Mouse (Mus musculus) heart, embryonic 12.5 days (tissue): ENCODE data around the gene Olfr1535. TPM values are rescaled to one million over a fixed set of nuclear protein-coding genes. Genes with fewer than 3 reads are reported as not detected.

Experiments used
- ATAC-seq: fragments of 200-750 bp; cut with Nextera tagmentation; 2 replicates; pipeline ENCODE4 v1.8.0; 2017; ENCODE audit warnings: moderate TSS enrichment, moderate library complexity; ENCODE audit not compliant: insufficient number of reproducible peaks, low FRiP score
- H3K27ac ChIP-seq: fragments of 300-500 bp; sonication (generic); 2 replicates; pipeline ENCODE4 v1.5.1; 2016; ENCODE audit warnings: mild to moderate bottlenecking, moderate library complexity; ENCODE audit not compliant: poor library complexity, severe bottlenecking
- H3K27me3 ChIP-seq: fragments of 300-500 bp; sonication (generic); replicated peaks from 2 replicates; pipeline ENCODE4 v1.6.1; 2016; ENCODE audit warnings: mild to moderate bottlenecking, moderate library complexity
- H3K36me3 ChIP-seq: fragments of 300-500 bp; sonication (generic); 2 replicates; pipeline ENCODE4 v1.6.1; 2016; ENCODE audit warnings: mild to moderate bottlenecking, moderate library complexity
- H3K4me1 ChIP-seq: fragments of 300-500 bp; sonication (generic); replicated peaks from 2 replicates; pipeline ENCODE4 v1.6.1; 2016; ENCODE audit warnings: mild to moderate bottlenecking
- H3K4me2 ChIP-seq: fragments of 300-500 bp; sonication (generic); 2 replicates; pipeline ENCODE4 v1.6.1; 2016; ENCODE audit warnings: mild to moderate bottlenecking, moderate library complexity
- H3K4me3 ChIP-seq: fragments of 300-500 bp; sonication (generic); 2 replicates; pipeline ENCODE4 v1.5.1; 2016; ENCODE audit warnings: mild to moderate bottlenecking
- H3K9ac ChIP-seq: fragments of 300-500 bp; sonication (generic); 2 replicates; pipeline ENCODE4 v1.6.1; 2016; ENCODE audit warnings: mild to moderate bottlenecking, moderate library complexity
- H3K9me3 ChIP-seq: fragments of 300-500 bp; sonication (generic); replicated peaks from 2 replicates; pipeline ENCODE4 v1.6.1; 2016; ENCODE audit warnings: mild to moderate bottlenecking, moderate library complexity
- WGBS: fragments of 180-500 bp; shearing (Covaris S2); methylation state at CpG from one replicate; pipeline ENCODE4 v1.1.7; 2016; 5-methylcytosine and 5-hydroxymethylcytosine counted together
- polyA plus RNA-seq: library from polyadenylated mRNA; unstranded; fragments of >200 nt; fragmentation: Nextera tagmentation; extraction: Ambion mirVana; gene quantifications from 2 replicates; pipeline ENCODE4 v1.2.1, GENCODE M21; 2016

The Olfr1535 gene
- polyA plus RNA-seq, result 0.04 and 0.05 TPM in 2 replicates

GRCm38 (mm10) chr13:21559793-21560192 is at the start of gene Olfr1535:
Olfr1535 (minus strand) TSS chr13:21559893.
- no peaks in the 10 kb centered on the region for H3K4me1 ChIP-seq
- WGBS, result 43% methylated on average over 1 of the region's 1 CpGs

GRCm38 (mm10) chr13:21591618-21592017 is 31.9 kb upstream of the Olfr1535 start:
- no peak overlapping the region for H3K4me3 ChIP-seq
- H3K4me1 ChIP-seq, result no peaks in the 10 kb centered on the region
- no peaks in the 10 kb centered on the region for H3K9me3 ChIP-seq
- 49% methylated on average over 2 of the region's 2 CpGs for WGBS
- H3K9ac ChIP-seq, result no peak overlapping the region
- H3K27ac ChIP-seq, result no peak overlapping the region
- H3K36me3 ChIP-seq, result no peaks in the 10 kb centered on the region
- H3K4me2 ChIP-seq, result no peak overlapping the region
- H3K27me3 ChIP-seq, result no peaks in the 10 kb centered on the region
- 0 out of 2 replicates have a peak, but pooled peaks have one; percentile 9 for ATAC-seq

More at GRCm38 (mm10) chr13:21559793-21560192, at the start of gene Olfr1535:
- H3K4me2 ChIP-seq, result no peak within 1 kb of the TSS
- no peaks in the 10 kb centered on the region for H3K27me3 ChIP-seq
- no peak within 1 kb of the TSS for H3K4me3 ChIP-seq
- H3K9ac ChIP-seq, result no peak within 1 kb of the TSS
- H3K9me3 ChIP-seq, result no peaks in the 10 kb centered on the region
- ATAC-seq, result no peak
- no peaks in the 10 kb centered on the region for H3K36me3 ChIP-seq
- no peak within 1 kb of the TSS for H3K27ac ChIP-seq

GRCm38 (mm10) chr13:21581659-21582058 is 22.0 kb upstream of the Olfr1535 start, which contains the start of gene Olfr1364:
Olfr1364 (minus strand) TSS chr13:21581759.
- Histone ChIP-seq H3K9me3 (no peaks in the 10 kb centered on the region), H3K36me3 (no peaks in the 10 kb centered on the region), H3K4me1 (no peaks in the 10 kb centered on the region), H3K27ac (no peak within 1 kb of the TSS), H3K4me3 (no peak within 1 kb of the TSS), H3K4me2 (no peak within 1 kb of the TSS), H3K27me3 (no peaks in the 10 kb centered on the region), H3K9ac (no peak within 1 kb of the TSS)
- 79% methylated on average over 2 of the region's 2 CpGs for WGBS
- ATAC-seq, result no peak

GRCm38 (mm10) chr13:21550416-21551110 is 9.1 kb downstream of the Olfr1535 start:
- Histone ChIP-seq H3K27ac (no peak overlapping the region), H3K4me1 (no peaks in the 10 kb centered on the region), H3K27me3 (no peaks in the 10 kb centered on the region), H3K9me3 (no peaks in the 10 kb centered on the region), H3K4me2 (no peak overlapping the region), H3K36me3 (no peaks in the 10 kb centered on the region), H3K9ac (no peak overlapping the region), H3K4me3 (no peak overlapping the region)
- no peak for ATAC-seq
- WGBS, result 49% methylated on average over 3 of the region's 3 CpGs

- Histone ChIP-seq H3K4me1 (no peaks in the 10 kb centered on the region), H3K4me3 (no peak overlapping the region), H3K4me2 (no peak overlapping the region), H3K36me3 (no peaks in the 10 kb centered on the region), H3K9ac (no peak overlapping the region), H3K9me3 (no peaks in the 10 kb centered on the region), H3K27me3 (no peaks in the 10 kb centered on the region), H3K27ac (no peak overlapping the region)
- ATAC-seq, result no peak
- 78% methylated on average over 3 of the region's 3 CpGs for WGBS
Observed at GRCm38 (mm10) chr13:21549487-21549886, 10.2 kb downstream of the Olfr1535 start.

GRCm38 (mm10) chr13:21542708-21543107 is 17.0 kb downstream of the Olfr1535 start, which contains the start of gene Olfr1366:
Olfr1366 (minus strand) TSS chr13:21542808.
- H3K4me1 ChIP-seq, result no peaks in the 10 kb centered on the region
- no peak within 1 kb of the TSS for H3K4me3 ChIP-seq
- 0 out of 2 replicates have a peak, but pooled peaks cover 4% of the 10 kb centered on the region for H3K27me3 ChIP-seq
- WGBS, result 55% methylated on average over 1 of the region's 1 CpGs
- H3K36me3 ChIP-seq, result no peaks in the 10 kb centered on the region
- ATAC-seq, result no peak
- H3K9ac ChIP-seq, result no peak within 1 kb of the TSS
- no peak within 1 kb of the TSS for H3K27ac ChIP-seq
- H3K9me3 ChIP-seq, result no peaks in the 10 kb centered on the region
- H3K4me2 ChIP-seq, result no peak within 1 kb of the TSS

- Histone ChIP-seq H3K9ac (peak within 1 kb of the TSS; percentile 94), H3K27ac (peak within 1 kb of the TSS; percentile 88), H3K4me2 (peak within 1 kb of the TSS; percentile 69), H3K36me3 (peaks cover 9% of the 10 kb centered on the region), H3K27me3 (no peaks in the 10 kb centered on the region), H3K4me3 (peak within 1 kb of the TSS; percentile 84), H3K4me1 (peaks cover 4% of the 10 kb centered on the region; the same call in 1 of the 2 replicates), H3K9me3 (no peaks in the 10 kb centered on the region)
- WGBS, result under 1% methylated on average over 39 of the region's 39 CpGs
- peak; percentile 93 for ATAC-seq
Observed at GRCm38 (mm10) chr13:21530781-21531201, 28.9 kb downstream of the Olfr1535 start, which contains the start of gene Zkscan8. Zkscan8 (minus strand) TSS chr13:21531120.

GRCm38 (mm10) chr13:21530136-21530535 is 29.6 kb downstream of the Olfr1535 start:
- Histone ChIP-seq H3K9ac (no peak overlapping the region), H3K4me1 (peaks cover 4% of the 10 kb centered on the region; the same call in 1 of the 2 replicates), H3K27me3 (no peaks in the 10 kb centered on the region), H3K4me2 (peak overlapping the region; percentile 57), H3K36me3 (peaks cover 14% of the 10 kb centered on the region), H3K27ac (no peak overlapping the region), H3K4me3 (peak overlapping the region; percentile 38), H3K9me3 (no peaks in the 10 kb centered on the region)
- WGBS, result 47% methylated on average over 7 of the region's 7 CpGs
- no peak for ATAC-seq

GRCm38 (mm10) chr13:21506221-21506649 is 53.5 kb downstream of the Olfr1535 start:
- WGBS, result under 1% methylated on average over 21 of the region's 21 CpGs
- Histone ChIP-seq H3K27ac (peak overlapping the region; percentile 74), H3K9me3 (no peaks in the 10 kb centered on the region), H3K4me2 (peak overlapping the region; percentile 69), H3K36me3 (no peaks in the 10 kb centered on the region), H3K27me3 (no peaks in the 10 kb centered on the region), H3K9ac (peak overlapping the region; percentile 84), H3K4me3 (peak overlapping the region; percentile 76), H3K4me1 (no peaks in the 10 kb centered on the region)
- ATAC-seq, result peak; percentile 99
